Mouse (Mus musculus): ENCODE results near the gene Vps8. TPM values are rescaled to one million over a fixed set of nuclear protein-coding genes. Genes with fewer than 3 reads are reported as not detected.

Gene Vps8
- polyA plus RNA-seq, 1 experiment from 2014 or later: 25.4 TPM

GRCm38 (mm10) chr16:21398345-21399051 lies 24.4 kb upstream of the Vps8 start:
- peak overlapping the region; percentile 29; the same call in 1 of the 2 replicates for H3K27ac ChIP-seq (ENCODE audit: low read length)
- H3K27me3 ChIP-seq (ENCODE audit: control insufficient read depth, insufficient read depth, low read length): no peaks in the 10 kb centered on the region
- 54% methylated on average over 8 of the region's 8 CpGs for WGBS
- no peaks in the 10 kb centered on the region for H3K9me3 ChIP-seq (replicated peaks; ENCODE audit: control insufficient read depth, low read length)
- peak; percentile 20; the same call in 1 of the 2 replicates for ATAC-seq (replicated peaks; ENCODE audit: extremely low read depth, insufficient read depth, low FRiP score)
- H3K4me2 ChIP-seq (ENCODE audit: low read depth, low read length): no peak overlapping the region
- peak overlapping the region; percentile 31; the same call in 1 of the 2 replicates for H3K9ac ChIP-seq (ENCODE audit: low read length)
- H3K4me1 ChIP-seq (ENCODE audit: control insufficient read depth, insufficient read depth, low read length): peaks cover 20% of the 10 kb centered on the region
- H3K36me3 ChIP-seq (ENCODE audit: control insufficient read depth, insufficient read depth): no peaks in the 10 kb centered on the region
- no peak overlapping the region for H3K4me3 ChIP-seq (ENCODE audit: low read length)

GRCm38 (mm10) chr16:21399942-21400341 lies 23.0 kb upstream of the Vps8 start:
- Histone ChIP-seq H3K36me3 (ENCODE audit: control insufficient read depth, insufficient read depth) (no peaks in the 10 kb centered on the region), H3K4me2 (ENCODE audit: low read depth, low read length) (no peak overlapping the region), H3K9ac (ENCODE audit: low read length) (no peak overlapping the region), H3K27ac (ENCODE audit: low read length) (no peak overlapping the region), H3K4me3 (ENCODE audit: low read length) (no peak overlapping the region), H3K27me3 (ENCODE audit: control insufficient read depth, insufficient read depth, low read length) (no peaks in the 10 kb centered on the region), H3K4me1 (ENCODE audit: control insufficient read depth, insufficient read depth, low read length) (peaks cover 18% of the 10 kb centered on the region), H3K9me3 (replicated peaks; ENCODE audit: control insufficient read depth, low read length) (no peaks in the 10 kb centered on the region)
- WGBS: 79% methylated on average over 4 of the region's 4 CpGs
- ATAC-seq (replicated peaks; ENCODE audit: extremely low read depth, insufficient read depth, low FRiP score): no peak

- no peaks in the 10 kb centered on the region for H3K9me3 ChIP-seq (replicated peaks; ENCODE audit: control insufficient read depth, low read length)
- H3K36me3 ChIP-seq (ENCODE audit: control insufficient read depth, insufficient read depth): no peaks in the 10 kb centered on the region
- H3K4me1 ChIP-seq (ENCODE audit: control insufficient read depth, insufficient read depth, low read length): peaks cover 20% of the 10 kb centered on the region
- H3K27ac ChIP-seq (ENCODE audit: low read length): 0 out of 2 replicates have a peak overlapping the region, but pooled peaks have one; percentile 44
- 34% methylated on average over 17 of the region's 17 CpGs for WGBS
- H3K9ac ChIP-seq (ENCODE audit: low read length): no peak overlapping the region
- peak overlapping the region; percentile 43; the same call in 1 of the 2 replicates for H3K4me2 ChIP-seq (ENCODE audit: low read depth, low read length)
- peak; percentile 60 for ATAC-seq (replicated peaks; ENCODE audit: extremely low read depth, insufficient read depth, low FRiP score)
- no peak overlapping the region for H3K4me3 ChIP-seq (ENCODE audit: low read length)
- H3K27me3 ChIP-seq (ENCODE audit: control insufficient read depth, insufficient read depth, low read length): no peaks in the 10 kb centered on the region
Observed at GRCm38 (mm10) chr16:21402068-21402467, 20.9 kb upstream of the Vps8 start.

GRCm38 (mm10) chr16:21403402-21403801 lies 19.5 kb upstream of the Vps8 start:
- H3K9ac ChIP-seq (ENCODE audit: low read length): no peak overlapping the region
- H3K27ac ChIP-seq (ENCODE audit: low read length): no peak overlapping the region
- H3K4me1 ChIP-seq (ENCODE audit: control insufficient read depth, insufficient read depth, low read length): peaks cover 8% of the 10 kb centered on the region
- WGBS: 80% methylated on average over 2 of the region's 2 CpGs
- H3K36me3 ChIP-seq (ENCODE audit: control insufficient read depth, insufficient read depth): no peaks in the 10 kb centered on the region
- H3K4me2 ChIP-seq (ENCODE audit: low read depth, low read length): no peak overlapping the region
- ATAC-seq (replicated peaks; ENCODE audit: extremely low read depth, insufficient read depth, low FRiP score): no peak
- no peaks in the 10 kb centered on the region for H3K9me3 ChIP-seq (replicated peaks; ENCODE audit: control insufficient read depth, low read length)
- no peaks in the 10 kb centered on the region for H3K27me3 ChIP-seq (ENCODE audit: control insufficient read depth, insufficient read depth, low read length)
- H3K4me3 ChIP-seq (ENCODE audit: low read length): no peak overlapping the region

GRCm38 (mm10) chr16:21404631-21405030 lies 18.3 kb upstream of the Vps8 start:
- Histone ChIP-seq H3K27me3 (ENCODE audit: control insufficient read depth, insufficient read depth, low read length) (no peaks in the 10 kb centered on the region), H3K4me3 (ENCODE audit: low read length) (no peak overlapping the region), H3K4me2 (ENCODE audit: low read depth, low read length) (no peak overlapping the region), H3K9me3 (replicated peaks; ENCODE audit: control insufficient read depth, low read length) (no peaks in the 10 kb centered on the region), H3K36me3 (ENCODE audit: control insufficient read depth, insufficient read depth) (no peaks in the 10 kb centered on the region), H3K27ac (ENCODE audit: low read length) (no peak overlapping the region), H3K4me1 (ENCODE audit: control insufficient read depth, insufficient read depth, low read length) (peaks cover 4% of the 10 kb centered on the region; the same call in 1 of the 2 replicates), H3K9ac (ENCODE audit: low read length) (no peak overlapping the region)
- 74% methylated on average over 5 of the region's 5 CpGs for WGBS
- no peak for ATAC-seq (replicated peaks; ENCODE audit: extremely low read depth, insufficient read depth, low FRiP score)

DNA sequence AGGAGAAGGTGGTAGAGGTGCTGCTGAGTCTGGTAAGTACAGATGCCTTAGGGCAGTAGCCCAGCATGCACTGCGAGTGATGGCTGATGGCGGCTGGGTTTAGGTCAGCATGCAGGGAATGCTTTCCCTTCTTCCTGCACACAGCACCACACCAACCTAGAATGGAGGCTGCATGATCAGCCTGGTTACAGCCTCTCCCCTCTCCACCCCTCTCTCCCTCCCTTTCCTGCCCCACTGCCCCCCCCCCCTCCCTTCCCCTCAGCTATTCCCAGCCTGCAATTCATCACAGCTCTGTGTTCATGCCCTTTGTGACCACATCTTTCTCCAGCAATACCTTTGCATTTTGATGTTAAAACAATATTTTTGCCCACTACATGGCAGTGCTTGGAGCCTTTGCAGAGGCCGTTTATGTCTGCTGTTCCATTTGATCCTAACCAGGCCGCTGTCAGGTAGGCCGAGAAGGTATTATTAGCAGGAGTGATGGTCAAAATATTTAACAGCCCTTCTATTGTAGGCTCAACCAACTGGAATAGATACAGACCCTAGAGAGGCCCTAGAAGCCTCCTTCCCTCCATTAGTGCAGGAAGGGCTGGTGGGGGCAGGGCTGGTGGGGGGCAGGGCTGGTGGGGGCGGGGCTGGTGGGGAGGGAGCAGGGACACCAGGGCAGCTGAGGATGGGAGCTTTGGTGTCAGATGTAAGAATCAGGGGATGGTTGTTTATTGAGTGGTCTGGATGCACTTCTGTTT lies 17.5 kb upstream of the Vps8 start:
- H3K4me2 ChIP-seq (ENCODE audit: low read depth, low read length): no peak overlapping the region
- no peak for ATAC-seq (replicated peaks; ENCODE audit: extremely low read depth, insufficient read depth, low FRiP score)
- H3K9me3 ChIP-seq (replicated peaks; ENCODE audit: control insufficient read depth, low read length): no peaks in the 10 kb centered on the region
- H3K27me3 ChIP-seq (ENCODE audit: control insufficient read depth, insufficient read depth, low read length): no peaks in the 10 kb centered on the region
- peaks cover 4% of the 10 kb centered on the region; the same call in 1 of the 2 replicates for H3K4me1 ChIP-seq (ENCODE audit: control insufficient read depth, insufficient read depth, low read length)
- no peak overlapping the region for H3K4me3 ChIP-seq (ENCODE audit: low read length)
- H3K27ac ChIP-seq (ENCODE audit: low read length): no peak overlapping the region
- no peaks in the 10 kb centered on the region for H3K36me3 ChIP-seq (ENCODE audit: control insufficient read depth, insufficient read depth)
- H3K9ac ChIP-seq (ENCODE audit: low read length): no peak overlapping the region
- WGBS: 39% methylated on average over 5 of the region's 6 CpGs

DNA sequence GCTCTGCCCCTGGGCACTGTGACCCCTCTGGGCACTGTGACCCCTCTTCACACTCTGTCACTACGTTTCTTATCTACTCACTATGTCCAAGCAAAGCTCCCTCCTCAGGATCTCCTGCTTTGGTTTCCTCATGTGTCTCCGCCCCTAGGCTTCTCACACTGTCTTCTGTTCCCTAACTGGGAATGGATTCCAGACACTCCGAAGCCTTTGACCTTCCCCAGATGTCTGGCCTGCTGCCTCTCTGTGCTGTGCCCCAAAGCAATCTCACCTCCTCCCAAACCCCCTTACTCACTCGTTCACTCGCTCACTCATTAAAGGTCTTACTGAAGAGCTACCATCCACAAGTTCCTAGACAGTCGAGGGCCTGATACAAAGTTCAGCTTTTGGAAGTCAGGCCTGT lies 16.8 kb upstream of the Vps8 start:
- H3K27me3 ChIP-seq (ENCODE audit: control insufficient read depth, insufficient read depth, low read length): no peaks in the 10 kb centered on the region
- no peak overlapping the region for H3K4me3 ChIP-seq (ENCODE audit: low read length)
- no peak overlapping the region for H3K4me2 ChIP-seq (ENCODE audit: low read depth, low read length)
- no peaks in the 10 kb centered on the region for H3K36me3 ChIP-seq (ENCODE audit: control insufficient read depth, insufficient read depth)
- H3K4me1 ChIP-seq (ENCODE audit: control insufficient read depth, insufficient read depth, low read length): peaks cover 4% of the 10 kb centered on the region; the same call in 1 of the 2 replicates
- 0 out of 2 replicates have a peak, but pooled peaks have one; percentile 30 for ATAC-seq (replicated peaks; ENCODE audit: extremely low read depth, insufficient read depth, low FRiP score)
- WGBS: 48% methylated on average over 6 of the region's 6 CpGs
- H3K9me3 ChIP-seq (replicated peaks; ENCODE audit: control insufficient read depth, low read length): no peaks in the 10 kb centered on the region
- H3K9ac ChIP-seq (ENCODE audit: low read length): no peak overlapping the region
- H3K27ac ChIP-seq (ENCODE audit: low read length): no peak overlapping the region

DNA sequence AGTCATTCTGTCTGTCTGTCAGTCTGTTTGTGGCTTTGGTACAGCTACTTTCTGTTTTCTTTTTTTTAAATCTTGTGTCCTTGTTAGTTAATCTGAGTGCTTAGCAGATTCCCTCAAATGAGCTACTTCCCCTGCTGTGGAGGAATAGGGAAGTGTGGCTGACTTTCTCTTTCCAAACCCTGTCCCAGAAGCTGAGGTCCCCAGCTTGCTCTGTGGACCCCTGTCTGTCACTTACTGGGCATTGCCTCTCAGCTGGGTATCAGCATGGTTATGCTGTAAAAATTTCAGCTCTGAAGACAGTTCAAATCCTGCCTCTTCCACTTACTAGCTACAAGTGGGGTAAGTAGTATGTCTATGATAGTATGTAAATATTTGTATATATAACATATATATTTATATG lies 11.1 kb upstream of the Vps8 start:
- Histone ChIP-seq H3K9ac (ENCODE audit: low read length) (no peak overlapping the region), H3K27me3 (ENCODE audit: control insufficient read depth, insufficient read depth, low read length) (no peaks in the 10 kb centered on the region), H3K4me2 (ENCODE audit: low read depth, low read length) (no peak overlapping the region), H3K36me3 (ENCODE audit: control insufficient read depth, insufficient read depth) (no peaks in the 10 kb centered on the region), H3K4me3 (ENCODE audit: low read length) (no peak overlapping the region), H3K4me1 (ENCODE audit: control insufficient read depth, insufficient read depth, low read length) (no peaks in the 10 kb centered on the region), H3K27ac (ENCODE audit: low read length) (no peak overlapping the region), H3K9me3 (replicated peaks; ENCODE audit: control insufficient read depth, low read length) (no peaks in the 10 kb centered on the region)
- no peak for ATAC-seq (replicated peaks; ENCODE audit: extremely low read depth, insufficient read depth, low FRiP score)

- H3K27ac ChIP-seq (ENCODE audit: low read length): no peak overlapping the region
- H3K4me1 ChIP-seq (ENCODE audit: control insufficient read depth, insufficient read depth, low read length): no peaks in the 10 kb centered on the region
- ATAC-seq (replicated peaks; ENCODE audit: extremely low read depth, insufficient read depth, low FRiP score): 0 out of 2 replicates have a peak, but pooled peaks have one; percentile 37
- H3K27me3 ChIP-seq (ENCODE audit: control insufficient read depth, insufficient read depth, low read length): no peaks in the 10 kb centered on the region
- WGBS: 17% methylated on average over 8 of the region's 8 CpGs
- H3K36me3 ChIP-seq (ENCODE audit: control insufficient read depth, insufficient read depth): no peaks in the 10 kb centered on the region
- H3K4me2 ChIP-seq (ENCODE audit: low read depth, low read length): no peak overlapping the region
- H3K9ac ChIP-seq (ENCODE audit: low read length): no peak overlapping the region
- H3K4me3 ChIP-seq (ENCODE audit: low read length): no peak overlapping the region
- H3K9me3 ChIP-seq (replicated peaks; ENCODE audit: control insufficient read depth, low read length): no peaks in the 10 kb centered on the region
Observed at GRCm38 (mm10) chr16:21412593-21413047, 10.3 kb upstream of the Vps8 start.

All from heart, embryonic 16.5 days (tissue).